Mouse (Mus musculus): ENCODE measurements at regions not wholly inside any gene's neighbourhood (a gene's known extent, or its start where the extent isn't known, plus 50 kb on each side); places are given as distances from the start of the nearest gene placed in this dataset.

DNA sequence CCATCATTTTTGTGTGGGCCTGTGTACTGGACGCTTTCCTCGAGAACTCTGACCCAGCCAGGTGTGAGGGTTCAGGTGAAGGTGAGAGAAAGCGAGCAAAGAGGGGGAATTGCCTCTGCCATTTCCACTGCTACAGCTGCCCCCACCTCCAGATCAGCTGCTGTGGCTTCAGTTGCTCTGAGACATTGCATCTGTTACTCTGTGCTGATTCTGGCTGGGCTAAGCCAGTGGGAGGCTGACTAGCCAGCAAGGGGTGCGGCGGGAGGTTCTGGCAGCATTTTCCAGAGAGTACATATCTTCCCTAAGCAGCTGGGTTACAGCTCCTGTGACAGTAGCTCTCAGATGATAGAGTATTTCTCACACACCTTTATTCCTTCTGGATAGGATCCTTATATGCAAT lies 712.7 kb upstream of the Cdh18 start:
- DNase-seq, result no peak

DNA sequence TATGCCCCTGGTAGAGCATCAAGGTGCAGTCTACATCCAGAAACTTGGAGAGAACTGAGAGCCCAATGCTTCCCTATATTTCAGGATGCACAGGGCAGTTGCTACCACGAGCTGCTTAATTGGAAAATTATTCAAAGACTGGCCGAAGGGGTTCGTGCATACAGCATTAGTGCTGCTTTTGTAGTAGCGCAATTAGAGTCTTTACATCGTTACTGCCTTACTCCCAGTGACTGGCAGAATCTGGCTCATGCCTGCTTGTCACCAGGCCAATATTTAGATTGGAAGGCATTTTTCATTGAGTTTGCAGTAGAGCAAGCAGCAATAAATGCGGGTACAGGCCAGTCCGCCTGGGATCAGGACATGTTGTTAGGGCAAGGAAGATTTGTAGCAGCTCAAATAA lies 690.3 kb upstream of the Cdh18 start:
- no peak for DNase-seq

DNA sequence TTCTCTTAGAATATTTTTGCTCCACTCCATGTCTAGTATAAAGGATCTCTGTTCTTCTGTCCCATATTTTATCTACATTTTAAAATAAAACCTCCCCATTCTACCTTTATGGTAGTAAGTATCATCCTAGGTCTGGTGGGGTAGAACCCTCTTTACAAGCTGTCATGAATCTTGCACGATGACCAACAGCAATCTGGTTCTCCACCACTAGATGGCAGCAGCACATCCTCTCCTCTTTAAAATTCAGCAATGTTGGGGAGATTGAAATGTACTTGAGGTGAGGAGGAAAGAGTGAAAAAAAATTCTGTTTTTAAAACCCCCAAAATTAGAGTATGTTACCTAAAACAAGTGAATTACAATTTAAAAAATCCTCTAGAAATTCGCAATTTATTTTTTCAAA lies 663.6 kb upstream of the Cdh18 start:
- peak; percentile 59 for DNase-seq
